ENCODE assay signal across 3 mouse cellular contexts in genomic region chr3:27279286-27279925, GRCm38 (mm10). TPM values are rescaled to one million over a fixed set of nuclear protein-coding genes. Genes with fewer than 3 reads are reported as not detected.
"Had no signal": no experiment of that assay in that cellular context is flagged by ENCODE, and none has a peak within 500 bp of the region (broad histone marks: within the 10 kb centered on the region; RNA-seq: fewer than 3 reads in every experiment).

No protein-coding gene starts in this region.

RNA-seq across cellular contexts. Expression of gene Tnfsf10, which starts 37.4 kb away (rescaled TPM):
- polyA plus RNA-seq: heart, embryonic 11.5 days; hindbrain, embryonic 11.5 days; limb, embryonic 10.5 days had no signal
